Mouse (Mus musculus) frontal cortex, postnatal 25 days (tissue): ENCODE results near the gene Vwa1.
A peak's percentile ranks its signal among the peaks of the same experiment; 100 is the strongest.
"Not testable (repeated sequence)": the region's sequence is repeated elsewhere in the genome, so short reads cannot be mapped to it uniquely, and the experiment has no call there.

Experiments used
- DNase-seq, 2 experiments: peaks; one replicate each; pipeline ENCODE4 v3.0.0; 2022; ENCODE audit warnings: low spot score in 2 of 2

Gene Vwa1

DNA sequence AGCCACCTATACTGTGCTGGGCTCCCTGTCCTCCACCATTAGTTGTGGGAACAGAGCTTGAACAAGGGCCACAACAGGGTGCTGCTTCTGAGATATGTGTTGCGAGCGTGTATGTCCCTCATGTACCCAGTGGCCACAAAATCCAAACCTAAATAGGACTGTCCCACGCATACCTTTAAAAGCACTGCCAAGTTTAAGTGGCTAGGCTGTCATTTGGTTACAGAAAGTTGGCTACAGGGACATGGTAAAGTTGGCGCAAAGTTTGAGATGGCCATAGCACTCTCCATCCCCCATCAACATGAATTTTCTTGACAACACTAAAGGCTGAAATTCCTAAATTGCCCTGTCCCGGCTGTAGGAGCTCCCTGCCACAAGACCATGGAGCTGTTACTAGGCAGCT is 29.4 kb downstream of the Vwa1 start:
- DNase-seq = no peak

GRCm38 (mm10) chr4:155744474-155744873 is 30.0 kb downstream of the Vwa1 start:
- DNase-seq = no peak

GRCm38 (mm10) chr4:155742684-155743083 is 31.8 kb downstream of the Vwa1 start:
- no peak for DNase-seq

DNA sequence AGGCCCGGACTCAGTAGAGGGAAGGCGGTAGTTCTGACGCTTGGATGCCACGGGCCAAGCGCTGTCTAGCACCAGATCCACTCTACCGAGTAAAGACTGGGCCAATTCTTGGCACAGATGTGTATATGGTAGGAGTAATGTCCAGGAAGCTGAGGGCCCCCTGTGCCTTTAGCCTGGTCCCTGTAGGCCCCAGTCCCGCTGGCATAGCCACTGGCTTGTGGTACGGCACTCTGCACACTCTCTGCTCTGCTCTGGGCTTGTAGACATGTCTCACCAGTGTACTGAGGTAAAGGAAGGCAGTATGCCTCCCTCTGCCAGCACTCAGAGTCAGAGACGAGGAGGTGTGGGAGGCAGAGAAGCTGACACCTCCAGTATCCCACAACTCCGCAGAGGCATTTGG is 33.8 kb downstream of the Vwa1 start:
- not testable (repeated sequence) for DNase-seq

GRCm38 (mm10) chr4:155739741-155740636 is 34.5 kb downstream of the Vwa1 start:
- DNase-seq = no peak

DNA sequence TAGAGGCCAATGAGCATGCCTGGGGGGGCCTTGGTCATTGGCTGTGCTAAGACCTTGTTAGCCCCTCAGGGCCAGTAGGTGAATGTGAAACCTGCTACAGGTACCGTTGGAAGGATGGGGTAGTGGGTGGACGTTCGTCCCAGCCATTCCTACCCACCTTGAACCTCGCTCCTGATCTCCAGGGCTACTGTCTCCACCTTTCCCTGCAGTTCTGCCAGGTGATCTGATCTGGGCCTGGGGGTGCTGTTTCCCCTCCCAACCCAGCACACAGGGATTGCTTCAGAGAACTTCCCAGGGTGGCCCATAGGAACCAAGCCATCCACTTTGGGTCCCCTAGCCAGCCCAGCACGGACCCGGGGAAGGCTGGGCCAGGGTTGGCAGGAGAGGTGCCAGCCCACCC is 35.3 kb downstream of the Vwa1 start:
- no peak for DNase-seq

- DNase-seq = no peak
Observed at GRCm38 (mm10) chr4:155738262-155738661, 36.2 kb downstream of the Vwa1 start.

GRCm38 (mm10) chr4:155736421-155736820 is 38.1 kb downstream of the Vwa1 start:
- DNase-seq = no peak

GRCm38 (mm10) chr4:155735788-155736187 is 38.7 kb downstream of the Vwa1 start:
- no peak for DNase-seq

DNA sequence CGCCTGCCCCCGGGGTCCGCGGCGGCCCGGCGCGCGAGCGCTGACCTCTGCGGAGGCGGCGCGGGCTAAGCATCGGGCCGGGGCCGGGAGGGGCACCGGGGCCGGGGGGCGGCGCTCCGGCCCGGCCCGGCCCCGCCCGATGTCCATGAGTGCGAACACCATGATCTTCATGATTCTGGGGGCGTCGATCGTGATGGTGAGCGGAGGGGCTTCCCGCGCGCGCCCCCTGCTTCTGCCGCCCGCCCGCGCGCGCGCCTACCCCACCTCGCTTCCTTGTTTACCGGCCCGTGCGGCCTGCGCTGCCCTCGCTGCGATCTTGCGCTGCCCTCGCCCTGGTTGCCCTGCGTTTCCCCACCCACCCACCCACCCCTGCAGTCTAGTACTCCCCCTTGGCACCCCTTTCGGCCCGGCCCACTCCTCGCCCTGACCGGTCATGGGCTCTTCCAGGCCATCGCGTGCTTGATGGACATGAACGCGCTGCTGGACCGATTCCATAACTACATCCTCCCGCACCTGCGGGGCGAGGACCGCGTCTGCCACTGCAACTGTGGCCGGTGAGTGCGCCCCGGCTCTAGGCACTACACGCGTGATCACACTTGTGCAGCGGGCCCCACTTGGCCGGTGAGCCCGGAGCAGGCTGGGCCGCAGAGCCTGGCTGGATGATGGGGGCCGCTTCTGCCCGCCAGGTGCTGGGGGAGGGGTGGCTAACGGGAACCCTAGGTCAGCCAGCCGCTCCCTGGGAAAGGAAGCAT is 39.4 kb downstream of the Vwa1 start:
- DNase-seq = no peak

- DNase-seq = peak; percentile 74 to 83
Observed at GRCm38 (mm10) chr4:155734350-155734941, 40.1 kb downstream of the Vwa1 start, which contains the start of gene Tmem240. Gene Tmem240, plus strand, starts transcription at chr4:155734800.

- no peak for DNase-seq
Observed at GRCm38 (mm10) chr4:155733267-155733666, 41.2 kb downstream of the Vwa1 start.

- DNase-seq = no peak
Observed at GRCm38 (mm10) chr4:155727993-155728392, 46.5 kb downstream of the Vwa1 start.

- DNase-seq = no peak
Observed at GRCm38 (mm10) chr4:155721668-155722083, 52.8 kb downstream of the Vwa1 start.
